Mouse (Mus musculus): ENCODE measurements around the gene Htr6.

- TF ChIP-seq POLR2A (IDR thresholded peaks at IDR 0.05; ENCODE audit: control insufficient read depth, extremely low read depth, insufficient read depth, low read length, poor library complexity) (no peak), CTCF (IDR thresholded peaks at IDR 0.05; ENCODE audit: borderline replicate concordance, control insufficient read depth, extremely low read depth, insufficient read depth, low read length, poor library complexity) (no peak)
Observed at GRCm38 (mm10) chr4:139092356-139093195, 17.2 kb upstream of the Htr6 start, which contains the start of gene Nbl1.
